Mouse (Mus musculus): ENCODE data around the gene Mmp23. TPM values are rescaled to one million over a fixed set of nuclear protein-coding genes. Genes with fewer than 3 reads are reported as not detected.

Gene Mmp23
- polyA plus RNA-seq, 2 experiments = 19.8 to 34.7 TPM

DNA sequence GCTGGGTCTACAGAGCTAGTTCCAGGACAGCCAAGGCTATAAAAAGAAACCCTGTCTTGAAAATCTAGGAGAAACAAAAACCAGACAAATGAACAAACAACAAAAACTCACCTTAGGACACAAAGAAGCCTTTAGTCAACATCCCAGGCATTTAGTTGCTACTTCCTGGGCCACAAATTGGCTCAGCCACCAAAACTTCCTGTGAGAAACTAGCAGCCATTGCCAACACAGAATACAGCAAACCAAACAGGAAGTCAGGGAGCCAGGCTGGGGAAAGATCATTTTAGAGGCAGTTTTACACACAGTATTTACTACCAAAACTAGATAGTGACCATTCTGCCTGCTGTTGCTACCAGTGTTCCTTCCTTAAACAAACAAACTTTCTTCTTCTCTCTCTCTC is 13.7 kb upstream of the Mmp23 start:
- no peak overlapping the region for H3K4me3 ChIP-seq (replicated peaks; ENCODE audit: low read length)

GRCm38 (mm10) chr4:155660641-155661040 is 7.5 kb upstream of the Mmp23 start:
- no peak overlapping the region for H3K4me2 ChIP-seq (replicated peaks; ENCODE audit: low read depth, low read length, severe bottlenecking)
- ATAC-seq (ENCODE audit: low FRiP score, low read depth) (no peak), DNase-seq (ENCODE audit: low spot score) (no peak)
- no peak overlapping the region for H3K9ac ChIP-seq (ENCODE audit: low read depth, low read length, severe bottlenecking)
- TF ChIP-seq POLR2A (IDR thresholded peaks at IDR 0.05; ENCODE audit: borderline replicate concordance, extremely low read depth, insufficient read depth, insufficient read length) = no peak
- no peak overlapping the region for H3K27ac ChIP-seq (replicated peaks; ENCODE audit: low read depth, low read length)
- no peaks in the 10 kb centered on the region for H3K4me1 ChIP-seq (ENCODE audit: control insufficient read depth, insufficient read depth, low read length)
- H3K27me3 ChIP-seq (ENCODE audit: control insufficient read depth, insufficient read depth, low read length) = 0 out of 2 replicates have a peak, but pooled peaks cover 5% of the 10 kb centered on the region
- 89% methylated on average over 12 of the region's 12 CpGs for WGBS
- H3K9me3 ChIP-seq (ENCODE audit: control insufficient read depth, low read length) = no peaks in the 10 kb centered on the region
- no peak overlapping the region for H3K4me3 ChIP-seq (replicated peaks; ENCODE audit: low read length)
- H3K36me3 ChIP-seq (ENCODE audit: control insufficient read depth, insufficient read depth, low read length) = peaks cover 58% of the 10 kb centered on the region

More for the DNA sequence above, 13.7 kb upstream of the Mmp23 start:
- Histone ChIP-seq H3K9ac (ENCODE audit: low read depth, low read length, severe bottlenecking) (no peak overlapping the region), H3K4me1 (ENCODE audit: control insufficient read depth, insufficient read depth, low read length) (peaks cover 8% of the 10 kb centered on the region; the same call in 1 of the 2 replicates), H3K9me3 (ENCODE audit: control insufficient read depth, low read length) (no peaks in the 10 kb centered on the region), H3K4me2 (replicated peaks; ENCODE audit: low read depth, low read length, severe bottlenecking) (no peak overlapping the region), H3K27me3 (ENCODE audit: control insufficient read depth, insufficient read depth, low read length) (no peaks in the 10 kb centered on the region), H3K36me3 (ENCODE audit: control insufficient read depth, insufficient read depth, low read length) (peaks cover 16% of the 10 kb centered on the region), H3K27ac (replicated peaks; ENCODE audit: low read depth, low read length) (no peak overlapping the region)
- no peak for DNase-seq (ENCODE audit: low spot score)
- TF ChIP-seq POLR2A (IDR thresholded peaks at IDR 0.05; ENCODE audit: borderline replicate concordance, extremely low read depth, insufficient read depth, insufficient read length) = no peak
- ATAC-seq (ENCODE audit: low FRiP score, low read depth) = no peak

DNA sequence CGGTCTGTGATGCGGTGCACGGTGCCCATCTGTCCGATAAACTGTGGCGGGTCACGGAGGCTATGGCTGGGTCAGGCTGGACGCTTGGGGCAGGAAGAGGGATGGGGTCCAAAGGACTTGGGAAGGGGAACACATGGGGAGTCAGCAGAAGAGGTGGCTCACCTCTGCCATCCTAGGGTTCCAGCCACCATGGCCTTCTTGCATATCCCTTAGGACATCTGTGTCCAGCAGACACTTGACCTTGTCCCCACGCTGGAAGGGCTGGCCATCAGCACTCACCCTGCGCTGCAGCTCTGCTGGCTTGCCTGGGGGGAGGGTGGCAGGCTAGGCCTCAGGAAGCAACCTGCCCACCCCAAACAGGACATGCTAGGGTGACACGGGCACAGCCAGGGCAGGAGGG is 5.8 kb upstream of the Mmp23 start:
- no peak overlapping the region for H3K4me3 ChIP-seq (replicated peaks; ENCODE audit: low read length)
- DNase-seq (ENCODE audit: low spot score) (no peak), ATAC-seq (ENCODE audit: low FRiP score, low read depth) (no peak)
- 96% methylated on average over 9 of the region's 10 CpGs for WGBS
- TF ChIP-seq POLR2A (IDR thresholded peaks at IDR 0.05; ENCODE audit: borderline replicate concordance, extremely low read depth, insufficient read depth, insufficient read length) = no peak
- H3K4me2 ChIP-seq (replicated peaks; ENCODE audit: low read depth, low read length, severe bottlenecking) = no peak overlapping the region
- no peak overlapping the region for H3K9ac ChIP-seq (ENCODE audit: low read depth, low read length, severe bottlenecking)
- no peak overlapping the region for H3K27ac ChIP-seq (replicated peaks; ENCODE audit: low read depth, low read length)
- peaks cover 12% of the 10 kb centered on the region for H3K4me1 ChIP-seq (ENCODE audit: control insufficient read depth, insufficient read depth, low read length)
- peaks cover 21% of the 10 kb centered on the region for H3K27me3 ChIP-seq (ENCODE audit: control insufficient read depth, insufficient read depth, low read length)
- H3K36me3 ChIP-seq (ENCODE audit: control insufficient read depth, insufficient read depth, low read length) = peaks cover 47% of the 10 kb centered on the region
- no peaks in the 10 kb centered on the region for H3K9me3 ChIP-seq (ENCODE audit: control insufficient read depth, low read length)

GRCm38 (mm10) chr4:155656214-155656751 is 3.1 kb upstream of the Mmp23 start:
- peaks cover 47% of the 10 kb centered on the region for H3K27me3 ChIP-seq (ENCODE audit: control insufficient read depth, insufficient read depth, low read length)
- 89% methylated on average over 13 of the region's 13 CpGs for WGBS
- peaks cover 45% of the 10 kb centered on the region for H3K36me3 ChIP-seq (ENCODE audit: control insufficient read depth, insufficient read depth, low read length)
- H3K4me3 ChIP-seq (replicated peaks; ENCODE audit: low read length) = no peak overlapping the region
- H3K4me2 ChIP-seq (replicated peaks; ENCODE audit: low read depth, low read length, severe bottlenecking) = no peak overlapping the region
- no peak overlapping the region for H3K9ac ChIP-seq (ENCODE audit: low read depth, low read length, severe bottlenecking)
- no peaks in the 10 kb centered on the region for H3K9me3 ChIP-seq (ENCODE audit: control insufficient read depth, low read length)
- ATAC-seq (ENCODE audit: low FRiP score, low read depth) (no peak), DNase-seq (ENCODE audit: low spot score) (no peak)
- H3K27ac ChIP-seq (replicated peaks; ENCODE audit: low read depth, low read length) = no peak overlapping the region
- no peak for TF ChIP-seq POLR2A (IDR thresholded peaks at IDR 0.05; ENCODE audit: borderline replicate concordance, extremely low read depth, insufficient read depth, insufficient read length)
- H3K4me1 ChIP-seq (ENCODE audit: control insufficient read depth, insufficient read depth, low read length) = peaks cover 28% of the 10 kb centered on the region

GRCm38 (mm10) chr4:155654456-155655298 is 1.5 kb upstream of the Mmp23 start:
- H3K9ac ChIP-seq (ENCODE audit: low read depth, low read length, severe bottlenecking) = peak overlapping the region; percentile 38
- H3K4me1 ChIP-seq (ENCODE audit: control insufficient read depth, insufficient read depth, low read length) = peaks cover 28% of the 10 kb centered on the region
- no peak overlapping the region for H3K27ac ChIP-seq (replicated peaks; ENCODE audit: low read depth, low read length)
- DNase-seq (ENCODE audit: low spot score) (peak; percentile 47), ATAC-seq (ENCODE audit: low FRiP score, low read depth) (peak; percentile 35; the same call in 1 of the 2 replicates)
- 1% methylated on average over 45 of the region's 52 CpGs for WGBS
- peak overlapping the region; percentile 94 for H3K4me2 ChIP-seq (replicated peaks; ENCODE audit: low read depth, low read length, severe bottlenecking)
- peaks cover 53% of the 10 kb centered on the region for H3K27me3 ChIP-seq (ENCODE audit: control insufficient read depth, insufficient read depth, low read length)
- H3K4me3 ChIP-seq (replicated peaks; ENCODE audit: low read length) = peak overlapping the region; percentile 44
- H3K9me3 ChIP-seq (ENCODE audit: control insufficient read depth, low read length) = no peaks in the 10 kb centered on the region
- H3K36me3 ChIP-seq (ENCODE audit: control insufficient read depth, insufficient read depth, low read length) = peaks cover 51% of the 10 kb centered on the region
- no peak for TF ChIP-seq POLR2A (IDR thresholded peaks at IDR 0.05; ENCODE audit: borderline replicate concordance, extremely low read depth, insufficient read depth, insufficient read length)
